Mouse (Mus musculus): ENCODE results near the gene Kalrn. TPM values are rescaled to one million over a fixed set of nuclear protein-coding genes. Genes with fewer than 3 reads are reported as not detected.

Kalrn gene
- polyA plus RNA-seq, 1 experiment = 43.0 TPM

DNA sequence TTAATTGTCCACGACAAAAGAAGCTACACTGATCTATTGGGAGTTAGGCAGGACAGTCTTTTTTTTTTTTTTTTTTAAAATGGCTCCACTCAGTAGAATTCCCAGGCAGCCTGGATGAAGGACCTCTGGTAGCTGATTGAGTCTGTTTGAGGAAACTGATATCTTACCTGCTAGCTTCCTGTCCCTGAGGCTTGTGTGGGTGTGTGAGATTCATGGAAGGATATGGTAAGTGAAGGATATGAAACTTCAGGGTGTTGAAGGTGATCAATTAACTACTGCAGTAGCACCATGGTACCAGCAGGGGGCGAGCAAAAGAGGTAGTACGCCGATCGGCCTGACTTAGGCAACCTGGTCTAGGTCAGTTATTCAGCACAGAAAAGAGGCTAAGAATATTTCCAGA is 577.3 kb downstream of the Kalrn start:
- WGBS = 3% methylated on average over 5 of the region's 5 CpGs
- no peak overlapping the region for H3K4me3 ChIP-seq (ENCODE audit: low read depth, low read length)
- peaks cover 4% of the 10 kb centered on the region; the same call in 1 of the 2 replicates for H3K4me1 ChIP-seq (ENCODE audit: control insufficient read depth, insufficient read depth, insufficient read length, low read length)
- TF ChIP-seq CTCF (IDR thresholded peaks at IDR 0.05; ENCODE audit: extremely low read depth, insufficient read length, insufficient replicate concordance, low read depth, low read length) = peak; percentile 75; the same call in 1 of the 2 replicates
- TF ChIP-seq POLR2A (IDR thresholded peaks at IDR 0.05; ENCODE audit: low read depth, low read length) = no peak
- H3K27ac ChIP-seq (ENCODE audit: insufficient read depth, low read depth, low read length) = no peak overlapping the region
- no peaks in the 10 kb centered on the region for H3K27me3 ChIP-seq (ENCODE audit: control insufficient read depth, insufficient read depth, low read length)
- no peaks in the 10 kb centered on the region for H3K36me3 ChIP-seq (ENCODE audit: control insufficient read depth, insufficient read depth, low read length)

GRCm38 (mm10) chr16:33995496-33995895 is 577.8 kb downstream of the Kalrn start:
- H3K4me3 ChIP-seq (ENCODE audit: low read depth, low read length) = no peak overlapping the region
- H3K4me1 ChIP-seq (ENCODE audit: control insufficient read depth, insufficient read depth, insufficient read length, low read length) = peaks cover 4% of the 10 kb centered on the region; the same call in 1 of the 2 replicates
- TF ChIP-seq CTCF (IDR thresholded peaks at IDR 0.05; ENCODE audit: extremely low read depth, insufficient read length, insufficient replicate concordance, low read depth, low read length) (no peak), POLR2A (IDR thresholded peaks at IDR 0.05; ENCODE audit: low read depth, low read length) (no peak)
- no peaks in the 10 kb centered on the region for H3K27me3 ChIP-seq (ENCODE audit: control insufficient read depth, insufficient read depth, low read length)
- H3K27ac ChIP-seq (ENCODE audit: insufficient read depth, low read depth, low read length) = 0 out of 2 replicates have a peak overlapping the region, but pooled peaks have one; percentile 31
- no peaks in the 10 kb centered on the region for H3K36me3 ChIP-seq (ENCODE audit: control insufficient read depth, insufficient read depth, low read length)
- WGBS = 66% methylated on average over 3 of the region's 3 CpGs

DNA sequence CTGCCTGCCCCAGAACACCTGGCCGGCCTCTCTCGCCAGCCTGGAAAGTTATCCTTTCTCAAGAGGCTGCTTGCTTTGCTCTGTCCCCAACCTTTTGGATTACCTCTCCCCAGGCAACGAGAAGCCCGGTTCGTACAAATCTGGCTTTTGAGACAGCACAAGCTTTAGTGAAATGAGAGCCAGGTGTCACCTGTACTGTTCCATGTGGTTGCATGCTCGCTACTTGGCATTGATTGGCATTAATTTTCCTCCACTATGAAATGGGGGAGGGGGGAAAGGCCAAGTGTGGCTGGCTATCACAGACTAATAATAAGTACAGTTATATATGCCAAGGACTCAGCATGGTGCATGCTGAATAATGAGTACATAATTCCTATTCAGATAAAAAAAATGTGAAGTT is 579.0 kb downstream of the Kalrn start:
- no peaks in the 10 kb centered on the region for H3K36me3 ChIP-seq (ENCODE audit: control insufficient read depth, insufficient read depth, low read length)
- 92% methylated on average over 6 of the region's 6 CpGs for WGBS
- no peak overlapping the region for H3K27ac ChIP-seq (ENCODE audit: insufficient read depth, low read depth, low read length)
- TF ChIP-seq POLR2A (IDR thresholded peaks at IDR 0.05; ENCODE audit: low read depth, low read length) (no peak), CTCF (IDR thresholded peaks at IDR 0.05; ENCODE audit: extremely low read depth, insufficient read length, insufficient replicate concordance, low read depth, low read length) (no peak)
- H3K4me3 ChIP-seq (ENCODE audit: low read depth, low read length) = no peak overlapping the region
- H3K4me1 ChIP-seq (ENCODE audit: control insufficient read depth, insufficient read depth, insufficient read length, low read length) = peaks cover 11% of the 10 kb centered on the region
- H3K27me3 ChIP-seq (ENCODE audit: control insufficient read depth, insufficient read depth, low read length) = no peaks in the 10 kb centered on the region

DNA sequence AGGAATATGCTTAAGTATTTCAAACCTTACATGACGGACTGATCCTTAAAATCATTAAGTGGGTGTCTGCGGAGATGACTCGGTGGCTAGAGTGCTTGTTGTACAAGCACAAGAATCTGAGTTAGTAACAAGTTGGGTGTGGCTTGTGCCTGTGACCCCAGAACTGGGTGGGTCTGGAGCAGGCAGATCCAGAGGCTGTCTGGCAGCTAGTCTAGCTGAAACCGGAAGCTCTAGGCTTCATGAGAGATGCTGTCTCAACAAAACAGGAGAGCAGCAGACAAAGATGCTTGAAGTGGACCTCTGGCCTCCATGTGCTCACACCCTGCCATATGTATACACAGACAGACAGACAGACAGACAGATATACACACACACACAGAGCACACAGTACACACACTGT is 582.6 kb downstream of the Kalrn start:
- H3K27ac ChIP-seq (ENCODE audit: insufficient read depth, low read depth, low read length) = no peak overlapping the region
- whole genome bisulfite sequencing = 43% methylated on average over 4 of the region's 4 CpGs
- H3K4me1 ChIP-seq (ENCODE audit: control insufficient read depth, insufficient read depth, insufficient read length, low read length) = peaks cover 17% of the 10 kb centered on the region
- no peaks in the 10 kb centered on the region for H3K27me3 ChIP-seq (ENCODE audit: control insufficient read depth, insufficient read depth, low read length)
- TF ChIP-seq CTCF (IDR thresholded peaks at IDR 0.05; ENCODE audit: extremely low read depth, insufficient read length, insufficient replicate concordance, low read depth, low read length) (no peak), POLR2A (IDR thresholded peaks at IDR 0.05; ENCODE audit: low read depth, low read length) (no peak)
- H3K4me3 ChIP-seq (ENCODE audit: low read depth, low read length) = no peak overlapping the region
- H3K36me3 ChIP-seq (ENCODE audit: control insufficient read depth, insufficient read depth, low read length) = no peaks in the 10 kb centered on the region

DNA sequence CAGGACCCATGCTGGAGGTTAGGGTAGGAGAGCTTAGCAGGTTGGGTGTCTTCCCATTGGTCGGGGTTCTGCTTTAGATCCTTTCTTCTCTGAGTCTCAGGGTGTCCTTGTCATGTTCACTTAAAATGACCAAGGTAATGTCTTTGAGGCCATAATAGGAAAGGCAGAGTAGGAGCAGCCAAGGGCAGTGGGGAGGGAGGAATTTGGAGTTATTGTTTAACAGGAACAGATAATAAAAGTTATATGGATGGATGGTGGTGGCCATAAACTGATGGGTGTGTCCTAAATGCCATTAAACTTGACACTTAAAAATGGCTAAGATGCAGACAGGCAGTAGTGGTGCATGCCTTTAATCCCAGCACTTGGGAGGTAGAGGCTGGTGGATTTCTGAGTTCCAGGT is 584.2 kb downstream of the Kalrn start:
- TF ChIP-seq POLR2A (IDR thresholded peaks at IDR 0.05; ENCODE audit: low read depth, low read length) (no peak), CTCF (IDR thresholded peaks at IDR 0.05; ENCODE audit: extremely low read depth, insufficient read length, insufficient replicate concordance, low read depth, low read length) (no peak)
- H3K36me3 ChIP-seq (ENCODE audit: control insufficient read depth, insufficient read depth, low read length) = no peaks in the 10 kb centered on the region
- peak overlapping the region; percentile 69 for H3K27ac ChIP-seq (ENCODE audit: insufficient read depth, low read depth, low read length)
- H3K4me3 ChIP-seq (ENCODE audit: low read depth, low read length) = no peak overlapping the region
- H3K27me3 ChIP-seq (ENCODE audit: control insufficient read depth, insufficient read depth, low read length) = no peaks in the 10 kb centered on the region
- H3K4me1 ChIP-seq (ENCODE audit: control insufficient read depth, insufficient read depth, insufficient read length, low read length) = peaks cover 14% of the 10 kb centered on the region
- 42% methylated on average over 1 of the region's 1 CpGs for WGBS

DNA sequence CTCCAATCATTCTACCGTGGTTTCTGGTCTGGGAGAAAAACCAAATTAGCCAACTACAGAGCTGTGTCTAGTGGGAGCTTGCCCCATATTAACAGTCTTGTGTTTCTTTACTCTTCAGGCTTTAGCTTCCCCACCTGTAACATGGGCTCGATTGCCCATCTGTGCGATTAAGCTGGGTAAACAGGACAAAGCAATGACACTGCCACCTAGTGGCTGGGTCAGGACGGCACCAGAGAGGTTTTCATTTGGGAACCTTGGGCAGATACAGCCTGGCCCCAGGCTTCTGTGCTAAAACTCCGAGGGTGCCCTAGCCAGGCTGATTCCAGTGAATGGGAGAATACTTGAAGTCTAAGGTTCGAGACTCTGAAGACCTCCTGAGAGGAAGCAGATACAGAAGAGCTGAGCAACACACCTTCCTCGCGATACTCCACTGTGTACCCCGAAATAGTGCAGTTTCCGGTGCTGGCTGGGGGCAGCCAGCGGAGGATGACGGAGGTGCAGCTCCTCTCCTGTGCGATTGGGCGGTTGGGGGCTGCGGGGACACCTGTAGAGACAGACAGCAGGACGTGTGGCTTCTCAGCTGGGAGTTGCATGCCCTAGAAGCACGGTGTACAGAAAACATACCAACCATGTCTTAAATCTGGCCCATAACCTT is 584.8 kb downstream of the Kalrn start:
- no peaks in the 10 kb centered on the region for H3K36me3 ChIP-seq (ENCODE audit: control insufficient read depth, insufficient read depth, low read length)
- no peak for TF ChIP-seq POLR2A (IDR thresholded peaks at IDR 0.05; ENCODE audit: low read depth, low read length)
- TF ChIP-seq CTCF (IDR thresholded peaks at IDR 0.05; ENCODE audit: extremely low read depth, insufficient read length, insufficient replicate concordance, low read depth, low read length) = peak; percentile 94; the same call in 1 of the 2 replicates
- no peaks in the 10 kb centered on the region for H3K27me3 ChIP-seq (ENCODE audit: control insufficient read depth, insufficient read depth, low read length)
- WGBS = 52% methylated on average over 17 of the region's 17 CpGs
- peak overlapping the region; percentile 69 for H3K27ac ChIP-seq (ENCODE audit: insufficient read depth, low read depth, low read length)
- H3K4me3 ChIP-seq (ENCODE audit: low read depth, low read length) = no peak overlapping the region
- peaks cover 14% of the 10 kb centered on the region for H3K4me1 ChIP-seq (ENCODE audit: control insufficient read depth, insufficient read depth, insufficient read length, low read length)

GRCm38 (mm10) chr16:33986993-33987392 is 586.3 kb downstream of the Kalrn start:
- peaks cover 14% of the 10 kb centered on the region for H3K4me1 ChIP-seq (ENCODE audit: control insufficient read depth, insufficient read depth, insufficient read length, low read length)
- no peaks in the 10 kb centered on the region for H3K36me3 ChIP-seq (ENCODE audit: control insufficient read depth, insufficient read depth, low read length)
- TF ChIP-seq CTCF (IDR thresholded peaks at IDR 0.05; ENCODE audit: extremely low read depth, insufficient read length, insufficient replicate concordance, low read depth, low read length) = no peak
- 92% methylated on average over 7 of the region's 7 CpGs for WGBS
- H3K4me3 ChIP-seq (ENCODE audit: low read depth, low read length) = no peak overlapping the region
- H3K27ac ChIP-seq (ENCODE audit: insufficient read depth, low read depth, low read length) = no peak overlapping the region
- no peaks in the 10 kb centered on the region for H3K27me3 ChIP-seq (ENCODE audit: control insufficient read depth, insufficient read depth, low read length)
